Mouse (Mus musculus): ENCODE measurements around the gene Spats2l. TPM values are rescaled to one million over a fixed set of nuclear protein-coding genes. Genes with fewer than 3 reads are reported as not detected.

The Spats2l gene
- total and polyA plus RNA-seq, 2 experiments from 2014 or later = 34.8 to 80.4 TPM

DNA sequence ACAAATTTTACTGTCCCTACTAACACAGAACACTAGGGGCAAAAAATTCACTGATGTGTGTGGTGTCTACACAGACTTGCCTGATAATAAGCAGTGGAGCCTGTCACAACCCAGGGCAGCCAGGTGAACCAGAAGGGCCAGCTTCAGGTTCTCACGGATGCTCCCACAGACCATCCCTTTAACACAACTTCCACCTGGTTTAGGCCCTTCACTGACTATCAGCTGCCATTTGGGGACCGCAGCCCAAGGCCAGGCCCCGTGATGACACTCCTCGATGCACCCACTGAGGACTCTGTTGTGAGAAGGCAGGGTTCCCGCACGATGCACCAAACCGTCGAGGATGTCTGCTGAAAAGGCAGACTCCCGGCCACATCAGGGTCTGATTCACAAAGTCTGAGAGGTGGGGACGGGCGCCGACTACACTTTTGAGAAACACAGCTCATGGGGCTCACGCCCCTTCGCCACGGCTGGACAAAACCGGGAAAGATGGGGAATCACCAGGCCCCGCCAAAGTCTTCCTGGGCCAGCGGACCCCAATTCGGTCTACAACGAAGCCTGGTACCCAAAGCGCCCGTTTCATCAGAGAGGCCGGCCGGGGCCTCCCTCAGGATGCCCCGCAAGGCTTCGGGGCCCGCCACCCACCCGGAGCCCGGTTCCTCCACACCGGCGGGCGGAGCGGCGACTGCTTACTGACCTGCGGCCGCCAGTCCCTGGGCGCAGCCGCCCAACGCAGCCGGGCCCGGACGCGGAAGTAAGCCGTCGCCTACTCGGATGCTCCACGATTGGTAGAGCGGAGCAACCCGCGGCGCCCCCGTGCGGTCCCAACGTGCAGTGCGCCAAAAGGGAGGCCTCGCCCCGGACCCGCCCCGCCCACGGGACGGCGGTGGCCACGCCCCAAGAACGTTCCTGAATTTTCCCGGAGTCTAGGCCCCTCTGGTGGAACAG lies 195.6 kb downstream of the Spats2l start:
- H3K27ac ChIP-seq (ENCODE audit: low read depth, low read length) = peak overlapping the region; percentile 80
- peak overlapping the region; percentile 82 for H3K4me3 ChIP-seq (ENCODE audit: low read depth, low read length)
- peaks cover 6% of the 10 kb centered on the region; the same call in 1 of the 2 replicates for H3K36me3 ChIP-seq (ENCODE audit: insufficient read depth, low read length)
- ATAC-seq (ENCODE audit: low FRiP score) (peak; percentile 96), DNase-seq (ENCODE audit: low spot score) (peak; percentile 93)
- H3K4me2 ChIP-seq (ENCODE audit: low read depth, low read length, poor library complexity, severe bottlenecking) = peak overlapping the region; percentile 76
- H3K4me1 ChIP-seq (ENCODE audit: insufficient read depth, low read length) = no peaks in the 10 kb centered on the region
- H3K9ac ChIP-seq (replicated peaks; ENCODE audit: low read length, poor library complexity, severe bottlenecking) = peak overlapping the region; percentile 94
- WGBS = under 1% methylated on average over 65 of the region's 65 CpGs
- no peaks in the 10 kb centered on the region for H3K9me3 ChIP-seq (ENCODE audit: low read length)
- no peaks in the 10 kb centered on the region for H3K27me3 ChIP-seq (ENCODE audit: insufficient read depth, low read length)
- TF ChIP-seq CTCF (IDR thresholded peaks at IDR 0.05) = peak; percentile 88

DNA sequence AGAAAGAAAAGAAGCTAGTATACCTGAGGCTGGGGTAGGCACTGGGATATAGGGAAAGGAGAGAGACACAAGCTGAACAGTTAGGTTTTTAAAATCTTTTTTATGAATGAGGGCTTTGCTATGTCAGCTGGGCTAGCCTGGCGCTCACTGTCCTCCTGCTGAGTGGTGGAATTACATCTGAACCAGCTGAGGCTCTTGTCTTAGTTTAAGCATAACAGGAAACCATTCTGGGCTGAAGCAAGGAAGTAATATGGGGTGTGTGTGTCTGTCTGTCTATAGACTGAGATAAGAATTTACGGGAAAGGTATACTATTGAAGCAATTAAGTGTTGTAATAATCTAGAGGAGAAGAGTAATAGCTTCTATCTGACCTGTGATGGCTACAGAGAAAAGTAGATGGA lies 197.6 kb downstream of the Spats2l start:
- Histone ChIP-seq H3K9me3 (ENCODE audit: low read length) (no peaks in the 10 kb centered on the region), H3K4me2 (ENCODE audit: low read depth, low read length, poor library complexity, severe bottlenecking) (no peak overlapping the region), H3K4me3 (ENCODE audit: low read depth, low read length) (no peak overlapping the region), H3K36me3 (ENCODE audit: insufficient read depth, low read length) (no peaks in the 10 kb centered on the region), H3K27ac (ENCODE audit: low read depth, low read length) (no peak overlapping the region), H3K4me1 (ENCODE audit: insufficient read depth, low read length) (no peaks in the 10 kb centered on the region), H3K9ac (replicated peaks; ENCODE audit: low read length, poor library complexity, severe bottlenecking) (no peak overlapping the region), H3K27me3 (ENCODE audit: insufficient read depth, low read length) (no peaks in the 10 kb centered on the region)
- no peak for TF ChIP-seq CTCF (IDR thresholded peaks at IDR 0.05)
- DNase-seq (ENCODE audit: low spot score) (no peak), ATAC-seq (ENCODE audit: low FRiP score) (no peak)
- WGBS = 84% methylated on average over 2 of the region's 2 CpGs

DNA sequence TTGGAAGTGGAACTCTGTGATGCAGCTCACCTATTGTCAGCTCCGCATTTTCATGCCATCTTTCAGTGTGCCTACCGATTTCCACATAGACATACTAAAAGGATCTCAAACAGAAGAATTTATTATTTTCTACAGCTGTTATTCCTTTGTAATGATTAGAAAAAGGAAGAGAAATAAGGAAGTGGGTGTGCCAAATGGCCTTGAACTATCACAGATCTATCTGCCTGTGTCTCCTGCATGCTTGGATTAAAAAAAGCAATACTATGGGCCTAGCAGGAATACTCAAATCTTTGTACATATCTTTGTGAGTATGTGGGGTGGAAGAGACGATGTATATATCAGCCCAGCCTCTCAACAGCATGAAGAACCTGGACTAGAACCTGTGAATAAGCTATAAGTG lies 202.9 kb downstream of the Spats2l start:
- Histone ChIP-seq H3K4me3 (ENCODE audit: low read depth, low read length) (no peak overlapping the region), H3K4me1 (ENCODE audit: insufficient read depth, low read length) (no peaks in the 10 kb centered on the region), H3K9me3 (ENCODE audit: low read length) (no peaks in the 10 kb centered on the region), H3K27ac (ENCODE audit: low read depth, low read length) (no peak overlapping the region), H3K27me3 (ENCODE audit: insufficient read depth, low read length) (no peaks in the 10 kb centered on the region), H3K9ac (replicated peaks; ENCODE audit: low read length, poor library complexity, severe bottlenecking) (no peak overlapping the region), H3K36me3 (ENCODE audit: insufficient read depth, low read length) (no peaks in the 10 kb centered on the region), H3K4me2 (ENCODE audit: low read depth, low read length, poor library complexity, severe bottlenecking) (no peak overlapping the region)
- 90% methylated on average over 3 of the region's 3 CpGs for WGBS
- no peak for TF ChIP-seq CTCF (IDR thresholded peaks at IDR 0.05)
- ATAC-seq (ENCODE audit: low FRiP score) (no peak), DNase-seq (ENCODE audit: low spot score) (no peak)

DNA sequence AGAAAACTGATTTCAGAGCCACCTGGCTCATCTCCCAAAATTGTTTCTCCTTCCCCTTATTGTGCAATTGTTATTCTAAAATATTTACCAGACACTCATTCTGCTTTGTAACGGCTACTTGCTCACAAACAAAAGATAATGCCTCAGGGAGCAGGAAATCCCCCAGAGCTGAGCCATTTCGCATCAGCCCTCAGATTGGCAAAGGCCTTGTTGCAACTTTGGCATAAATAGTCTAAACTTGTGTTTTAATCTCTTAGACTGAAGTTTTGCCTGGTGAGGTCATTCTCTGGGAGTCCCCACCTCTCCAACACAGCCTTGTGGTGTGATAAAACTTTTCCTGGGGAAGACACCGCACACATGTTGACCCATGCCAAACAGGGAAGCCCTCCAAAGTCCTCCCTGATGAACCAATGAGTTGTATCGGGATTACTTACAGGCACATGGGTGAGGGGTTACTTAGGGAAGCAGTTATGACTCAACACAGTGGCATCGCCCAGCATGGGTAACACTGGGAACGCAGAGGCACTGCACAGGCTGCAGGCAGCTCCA lies 215.2 kb downstream of the Spats2l start:
- Histone ChIP-seq H3K4me3 (ENCODE audit: low read depth, low read length) (no peak overlapping the region), H3K9me3 (ENCODE audit: low read length) (no peaks in the 10 kb centered on the region), H3K27me3 (ENCODE audit: insufficient read depth, low read length) (no peaks in the 10 kb centered on the region), H3K9ac (replicated peaks; ENCODE audit: low read length, poor library complexity, severe bottlenecking) (no peak overlapping the region), H3K4me1 (ENCODE audit: insufficient read depth, low read length) (no peaks in the 10 kb centered on the region), H3K4me2 (ENCODE audit: low read depth, low read length, poor library complexity, severe bottlenecking) (no peak overlapping the region), H3K36me3 (ENCODE audit: insufficient read depth, low read length) (no peaks in the 10 kb centered on the region), H3K27ac (ENCODE audit: low read depth, low read length) (no peak overlapping the region)
- DNase-seq (ENCODE audit: low spot score) = no peak
- ATAC-seq (ENCODE audit: low FRiP score) = no peak
- WGBS = 51% methylated on average over 6 of the region's 6 CpGs
- TF ChIP-seq CTCF (IDR thresholded peaks at IDR 0.05) = no peak

DNA sequence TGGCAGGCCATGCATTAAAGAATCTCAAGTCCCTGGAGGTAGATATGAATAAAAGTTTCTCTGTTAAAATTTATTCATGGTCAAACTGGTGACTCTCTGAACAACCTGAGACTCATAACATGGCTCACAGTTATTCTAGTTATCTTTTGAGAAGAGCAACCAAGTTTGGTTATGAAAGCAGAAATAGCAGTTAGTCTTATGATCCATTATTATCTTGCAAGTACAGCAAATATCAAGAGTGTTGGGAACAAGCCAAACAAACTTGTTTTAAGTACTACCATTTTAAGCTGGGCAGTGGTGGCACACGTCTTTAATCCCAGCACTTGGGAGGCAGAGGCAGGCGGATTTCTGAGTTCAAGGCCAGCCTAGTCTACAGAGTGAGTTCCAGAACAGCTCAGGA lies 217.3 kb downstream of the Spats2l start:
- DNase-seq (ENCODE audit: low spot score) (no peak), ATAC-seq (ENCODE audit: low FRiP score) (no peak)
- H3K36me3 ChIP-seq (ENCODE audit: insufficient read depth, low read length) = no peaks in the 10 kb centered on the region
- H3K9me3 ChIP-seq (ENCODE audit: low read length) = no peaks in the 10 kb centered on the region
- H3K27ac ChIP-seq (ENCODE audit: low read depth, low read length) = no peak overlapping the region
- no peak overlapping the region for H3K9ac ChIP-seq (replicated peaks; ENCODE audit: low read length, poor library complexity, severe bottlenecking)
- WGBS = 83% methylated on average over 2 of the region's 2 CpGs
- H3K4me3 ChIP-seq (ENCODE audit: low read depth, low read length) = no peak overlapping the region
- no peaks in the 10 kb centered on the region for H3K4me1 ChIP-seq (ENCODE audit: insufficient read depth, low read length)
- TF ChIP-seq CTCF (IDR thresholded peaks at IDR 0.05) = no peak
- H3K4me2 ChIP-seq (ENCODE audit: low read depth, low read length, poor library complexity, severe bottlenecking) = no peak overlapping the region
- no peaks in the 10 kb centered on the region for H3K27me3 ChIP-seq (ENCODE audit: insufficient read depth, low read length)
